Mouse (Mus musculus) kidney, postnatal 0 days (tissue): ENCODE measurements at regions not wholly inside any gene's neighbourhood (a gene's known extent, or its start where the extent isn't known, plus 50 kb on each side); places are given as distances from the start of the nearest gene placed in this dataset.
A peak's percentile ranks its signal among the peaks of the same experiment; 100 is the strongest.

Experiments
- ATAC-seq: fragments of 200-750 bp; cut with Nextera tagmentation; replicated peaks from 2 replicates; pipeline ENCODE4 v1.8.0; 2017; ENCODE audit warnings: low read depth, moderate number of reproducible peaks, moderate TSS enrichment, moderate library complexity; ENCODE audit not compliant: low FRiP score
- DNase-seq: peaks from one replicate; pipeline ENCODE4 v3.0.0-alpha.2; 2016; ENCODE audit warnings: low spot score
- H3K27ac ChIP-seq: fragments of 300-500 bp; sonication (generic); 2 replicates; pipeline ENCODE4 v1.5.1; 2014; ENCODE audit warnings: mild to moderate bottlenecking
- H3K27me3 ChIP-seq: fragments of 300-500 bp; sonication (generic); 2 replicates; pipeline ENCODE4 v1.6.1; 2014; ENCODE audit warnings: low read length, mixed read lengths; ENCODE audit not compliant: insufficient read depth
- H3K36me3 ChIP-seq: fragments of 300-500 bp; sonication (generic); 2 replicates; pipeline ENCODE4 v1.6.1; 2014; ENCODE audit warnings: low read length, mixed read lengths; ENCODE audit not compliant: insufficient read depth
- H3K4me1 ChIP-seq: fragments of 300-500 bp; sonication (generic); replicated peaks from 2 replicates; pipeline ENCODE4 v1.6.1; 2014; ENCODE audit warnings: antibody characterized with exemption, low read length, mixed read lengths; ENCODE audit not compliant: insufficient read depth
- H3K4me2 ChIP-seq: fragments of 300-500 bp; sonication (generic); 2 replicates; pipeline ENCODE4 v1.6.1; 2014; ENCODE audit warnings: mild to moderate bottlenecking, low read length, moderate library complexity, mixed read lengths
- H3K4me3 ChIP-seq: fragments of 300-500 bp; sonication (generic); replicated peaks from 2 replicates; pipeline ENCODE4 v1.5.1; 2014; ENCODE audit warnings: low read depth, low read length
- H3K9ac ChIP-seq: fragments of 300-500 bp; sonication (generic); 2 replicates; pipeline ENCODE4 v1.6.1; 2014; ENCODE audit warnings: low read depth, low read length
- H3K9me3 ChIP-seq: fragments of 300-500 bp; sonication (generic); replicated peaks from 2 replicates; pipeline ENCODE4 v1.6.1; 2016; ENCODE audit warnings: low read length, inconsistent platforms, mixed read lengths
- CTCF ChIP-seq: IDR thresholded peaks from 2 replicates; pipeline ENCODE4 v1.5.1; 2016; ENCODE audit warnings: antibody characterized with exemption, low read depth, mild to moderate bottlenecking, moderate library complexity
- WGBS: fragments of 180-500 bp; shearing (Covaris S2); extraction: QIAGEN DNeasy Blood & Tissue Kit; methylation state at CpG from one replicate; pipeline ENCODE4 v1.1.7; 2014; 5-methylcytosine and 5-hydroxymethylcytosine counted together

- DNase-seq, result peak; percentile 77
- no peak for TF ChIP-seq CTCF
- no peak overlapping the region for H3K9ac ChIP-seq
- no peaks in the 10 kb centered on the region for H3K36me3 ChIP-seq
- no peak overlapping the region for H3K4me3 ChIP-seq
- no peaks in the 10 kb centered on the region for H3K27me3 ChIP-seq
- no peak for ATAC-seq
- no peaks in the 10 kb centered on the region for H3K4me1 ChIP-seq
- peak overlapping the region; percentile 32 for H3K4me2 ChIP-seq
- 4% methylated on average over 4 of the region's 4 CpGs for WGBS
- H3K27ac ChIP-seq, result no peak overlapping the region
- no peaks in the 10 kb centered on the region for H3K9me3 ChIP-seq
Measured at GRCm38 (mm10) chr8:7440278-7440684, 1220.8 kb downstream of the Efnb2 start.

DNA sequence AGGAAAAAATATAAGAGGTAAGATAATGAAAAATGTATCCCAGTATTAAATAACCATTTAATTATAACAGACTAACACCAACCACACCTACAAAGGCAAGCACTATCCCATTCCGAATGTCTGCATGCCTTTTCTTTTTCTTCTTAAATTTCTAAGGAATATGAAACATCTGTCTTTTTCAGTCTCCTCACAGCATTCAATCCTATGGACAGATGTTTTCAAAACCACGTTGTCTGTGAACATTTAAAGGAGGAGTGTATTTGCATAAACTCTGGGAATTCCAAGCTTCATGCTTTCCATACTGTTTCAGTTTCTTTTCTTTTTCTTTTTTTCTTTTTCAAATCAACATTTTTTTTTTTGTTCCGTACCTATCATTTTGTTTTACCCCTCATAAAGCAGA, 1221.2 kb downstream of the Efnb2 start:
- no peaks in the 10 kb centered on the region for H3K9me3 ChIP-seq
- no peaks in the 10 kb centered on the region for H3K27me3 ChIP-seq
- no peak for DNase-seq
- H3K4me2 ChIP-seq, result peak overlapping the region; percentile 32
- no peak overlapping the region for H3K4me3 ChIP-seq
- 26% methylated on average over 3 of the region's 3 CpGs for WGBS
- no peak for ATAC-seq
- H3K27ac ChIP-seq, result no peak overlapping the region
- H3K36me3 ChIP-seq, result no peaks in the 10 kb centered on the region
- no peaks in the 10 kb centered on the region for H3K4me1 ChIP-seq
- no peak for TF ChIP-seq CTCF
- H3K9ac ChIP-seq, result no peak overlapping the region

DNA sequence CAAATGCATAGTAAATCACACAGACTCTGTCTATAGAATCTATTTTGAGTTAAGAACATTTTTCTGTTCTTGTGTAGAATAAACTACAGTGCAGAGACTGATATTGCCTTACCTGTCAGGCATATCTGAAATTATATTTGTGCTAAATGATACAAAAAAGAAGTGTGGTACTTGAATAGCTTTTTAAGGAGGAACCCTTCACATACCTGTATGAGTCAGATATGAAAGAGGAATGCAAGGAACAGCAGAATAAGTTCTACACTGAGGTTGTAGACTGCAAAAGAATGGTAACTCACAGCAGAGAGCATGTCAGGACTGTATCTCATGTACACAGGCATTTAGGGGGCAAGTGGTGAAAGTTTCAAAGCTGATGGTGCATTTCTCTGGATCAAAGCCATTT, 1230.6 kb downstream of the Efnb2 start:
- H3K27ac ChIP-seq, result no peak overlapping the region
- no peak overlapping the region for H3K4me3 ChIP-seq
- H3K36me3 ChIP-seq, result no peaks in the 10 kb centered on the region
- no peaks in the 10 kb centered on the region for H3K4me1 ChIP-seq
- no peaks in the 10 kb centered on the region for H3K9me3 ChIP-seq
- ATAC-seq (no peak), DNase-seq (no peak)
- H3K27me3 ChIP-seq, result no peaks in the 10 kb centered on the region
- no peak overlapping the region for H3K9ac ChIP-seq
- TF ChIP-seq CTCF, result no peak
- no peak overlapping the region for H3K4me2 ChIP-seq

GRCm38 (mm10) chr8:7398175-7398574, 1262.9 kb downstream of the Efnb2 start:
- ATAC-seq (no peak), DNase-seq (no peak)
- H3K27me3 ChIP-seq, result no peaks in the 10 kb centered on the region
- no peak for TF ChIP-seq CTCF
- H3K9me3 ChIP-seq, result no peaks in the 10 kb centered on the region
- no peak overlapping the region for H3K4me2 ChIP-seq
- no peak overlapping the region for H3K27ac ChIP-seq
- no peak overlapping the region for H3K9ac ChIP-seq
- WGBS, result 86% methylated on average over 2 of the region's 2 CpGs
- H3K4me3 ChIP-seq, result no peak overlapping the region
- H3K36me3 ChIP-seq, result no peaks in the 10 kb centered on the region
- H3K4me1 ChIP-seq, result no peaks in the 10 kb centered on the region

GRCm38 (mm10) chr8:7397355-7397862, 1263.6 kb downstream of the Efnb2 start:
- ATAC-seq (no peak), DNase-seq (no peak)
- H3K4me2 ChIP-seq, result no peak overlapping the region

More at GRCm38 (mm10) chr8:7397355-7397862, 1263.6 kb downstream of the Efnb2 start:
- Histone ChIP-seq H3K9ac (no peak overlapping the region), H3K9me3 (no peaks in the 10 kb centered on the region), H3K36me3 (no peaks in the 10 kb centered on the region), H3K27me3 (no peaks in the 10 kb centered on the region), H3K4me3 (no peak overlapping the region), H3K27ac (no peak overlapping the region), H3K4me1 (no peaks in the 10 kb centered on the region)
- 75% methylated on average over 5 of the region's 5 CpGs for WGBS
- TF ChIP-seq CTCF, result no peak
